Mouse (Mus musculus) embryonic facial prominence, embryonic 14.5 days (tissue): ENCODE data around the gene Hlx. TPM values are rescaled to one million over a fixed set of nuclear protein-coding genes. Genes with fewer than 3 reads are reported as not detected.

Source experiments
- ATAC-seq: fragments of 200-750 bp; cut with Nextera tagmentation; 2 replicates; pipeline ENCODE4 v1.8.0; 2017; ENCODE audit warnings: low read depth, moderate number of reproducible peaks, moderate TSS enrichment
- DNase-seq: peaks from one replicate; pipeline ENCODE4 v3.0.0-alpha.2; 2015; ENCODE audit warnings: low spot score
- H3K27ac ChIP-seq: fragments of 300-500 bp; sonication (generic); replicated peaks from 2 replicates; pipeline ENCODE4 v1.5.1; 2014; ENCODE audit warnings: low read depth, mild to moderate bottlenecking, low read length, moderate library complexity
- H3K27me3 ChIP-seq: fragments of 300-500 bp; sonication (generic); replicated peaks from 2 replicates; pipeline ENCODE4 v1.6.1; 2014; ENCODE audit warnings: low read length; ENCODE audit not compliant: control insufficient read depth, insufficient read depth
- H3K36me3 ChIP-seq: fragments of 300-500 bp; sonication (generic); 2 replicates; pipeline ENCODE4 v1.6.1; 2014; ENCODE audit warnings: low read length, mixed read lengths; ENCODE audit not compliant: control insufficient read depth, insufficient read depth
- H3K4me1 ChIP-seq: fragments of 300-500 bp; sonication (generic); 2 replicates; pipeline ENCODE4 v1.6.1; 2014; ENCODE audit warnings: antibody characterized with exemption, low read length; ENCODE audit not compliant: control insufficient read depth, insufficient read depth
- H3K4me2 ChIP-seq: fragments of 300-500 bp; sonication (generic); 2 replicates; pipeline ENCODE4 v1.6.1; 2014; ENCODE audit warnings: low read depth, mild to moderate bottlenecking, low read length, moderate library complexity, mixed read lengths
- H3K4me3 ChIP-seq: fragments of 300-500 bp; sonication (generic); 2 replicates; pipeline ENCODE4 v1.5.1; 2014; ENCODE audit warnings: low read depth, mild to moderate bottlenecking, low read length
- H3K9ac ChIP-seq: fragments of 300-500 bp; sonication (generic); 2 replicates; pipeline ENCODE4 v1.6.1; 2014; ENCODE audit warnings: low read depth, mild to moderate bottlenecking, low read length, moderate library complexity, mixed read lengths
- H3K9me3 ChIP-seq: fragments of 300-500 bp; sonication (generic); 2 replicates; pipeline ENCODE4 v1.6.1; 2016; ENCODE audit warnings: low read length; ENCODE audit not compliant: control insufficient read depth
- whole genome bisulfite sequencing: fragments of 180-500 bp; shearing (Covaris S2); extraction: QIAGEN DNeasy Blood & Tissue Kit; methylation state at CpG from one replicate; pipeline ENCODE4 v1.1.7; 2014; 5-methylcytosine and 5-hydroxymethylcytosine counted together
- polyA plus RNA-seq: library from polyadenylated mRNA; unstranded; fragments of >200 nt; fragmentation: Nextera tagmentation; extraction: Ambion mirVana; gene quantifications from 2 replicates; pipeline ENCODE4 v1.2.1, GENCODE M21; 2014

The Hlx gene
- polyA plus RNA-seq, 1 experiment from 2014 or later: 14.4 TPM

DNA sequence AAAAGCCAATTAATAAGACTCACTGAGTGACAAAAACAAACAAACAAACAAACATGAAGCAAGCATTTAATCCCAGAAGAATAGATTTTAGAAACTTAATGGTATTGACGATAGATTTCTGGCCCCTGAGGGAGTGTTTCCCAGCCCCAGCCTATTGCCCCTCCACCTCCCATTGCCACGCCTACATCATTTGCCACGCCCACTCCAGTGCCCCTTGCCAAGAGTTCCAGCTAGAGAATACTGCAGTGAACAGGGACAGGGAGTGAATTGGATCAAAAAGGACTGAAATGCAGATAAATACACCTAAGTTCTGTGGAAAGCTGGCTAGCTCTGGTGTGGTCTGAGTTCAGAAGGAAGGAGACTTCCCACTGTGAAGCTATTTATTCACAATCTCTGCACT is 31.4 kb upstream of the Hlx start:
- no peak overlapping the region for H3K9ac ChIP-seq
- H3K9me3 ChIP-seq: no peaks in the 10 kb centered on the region
- H3K4me3 ChIP-seq: no peak overlapping the region
- no peak overlapping the region for H3K27ac ChIP-seq
- H3K4me1 ChIP-seq: no peaks in the 10 kb centered on the region
- WGBS: 38% methylated on average over 3 of the region's 3 CpGs
- ATAC-seq: no peak
- no peaks in the 10 kb centered on the region for H3K36me3 ChIP-seq
- no peak for DNase-seq
- H3K4me2 ChIP-seq: no peak overlapping the region
- no peaks in the 10 kb centered on the region for H3K27me3 ChIP-seq

DNA sequence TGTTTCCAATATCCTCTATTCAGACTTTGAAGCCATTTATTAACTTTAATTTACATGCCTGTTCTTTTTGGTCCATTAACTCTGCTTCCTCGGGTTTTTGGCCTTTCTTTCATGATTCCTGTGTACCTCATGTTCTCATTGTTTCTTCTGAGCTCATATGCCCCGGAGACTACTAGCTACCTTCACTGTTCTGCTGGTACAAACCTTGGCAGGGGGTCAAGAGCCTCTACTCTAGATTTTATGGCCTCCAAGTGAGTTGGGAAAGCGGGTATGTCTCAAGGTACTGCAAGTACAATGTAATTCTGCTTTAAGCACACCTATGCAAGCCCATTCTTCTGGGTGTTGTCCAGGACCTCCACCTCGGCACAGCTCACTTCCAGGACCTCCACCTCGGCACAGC is 30.5 kb upstream of the Hlx start:
- Histone ChIP-seq H3K27me3 (no peaks in the 10 kb centered on the region), H3K4me3 (no peak overlapping the region), H3K4me1 (no peaks in the 10 kb centered on the region), H3K9me3 (no peaks in the 10 kb centered on the region), H3K4me2 (no peak overlapping the region), H3K36me3 (no peaks in the 10 kb centered on the region), H3K9ac (no peak overlapping the region), H3K27ac (no peak overlapping the region)
- WGBS: 64% methylated on average over 5 of the region's 5 CpGs
- ATAC-seq (no peak), DNase-seq (no peak)

DNA sequence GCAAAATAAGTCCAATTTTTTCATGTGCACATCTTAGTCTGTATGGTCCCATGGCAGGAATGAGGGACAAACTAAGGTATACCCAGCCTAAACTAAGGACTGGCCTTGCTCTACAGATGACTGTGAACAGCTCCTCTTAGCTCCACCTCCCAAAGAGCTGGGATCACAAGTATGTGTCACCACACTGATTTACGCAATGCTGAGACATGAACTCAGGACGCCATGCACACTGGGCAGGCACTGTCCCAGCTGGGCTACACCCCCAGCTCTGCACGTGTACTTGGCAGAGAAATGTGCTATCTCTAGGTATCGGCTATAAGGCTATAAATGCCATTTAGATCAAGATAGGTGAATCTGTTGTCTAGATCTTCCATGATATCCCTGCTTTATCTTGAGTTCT is 29.6 kb upstream of the Hlx start:
- H3K36me3 ChIP-seq: no peaks in the 10 kb centered on the region
- no peak overlapping the region for H3K27ac ChIP-seq
- H3K27me3 ChIP-seq: no peaks in the 10 kb centered on the region
- no peaks in the 10 kb centered on the region for H3K9me3 ChIP-seq
- H3K4me3 ChIP-seq: no peak overlapping the region
- 80% methylated on average over 4 of the region's 4 CpGs for WGBS
- ATAC-seq (no peak), DNase-seq (no peak)
- no peak overlapping the region for H3K9ac ChIP-seq
- H3K4me1 ChIP-seq: no peaks in the 10 kb centered on the region
- no peak overlapping the region for H3K4me2 ChIP-seq

DNA sequence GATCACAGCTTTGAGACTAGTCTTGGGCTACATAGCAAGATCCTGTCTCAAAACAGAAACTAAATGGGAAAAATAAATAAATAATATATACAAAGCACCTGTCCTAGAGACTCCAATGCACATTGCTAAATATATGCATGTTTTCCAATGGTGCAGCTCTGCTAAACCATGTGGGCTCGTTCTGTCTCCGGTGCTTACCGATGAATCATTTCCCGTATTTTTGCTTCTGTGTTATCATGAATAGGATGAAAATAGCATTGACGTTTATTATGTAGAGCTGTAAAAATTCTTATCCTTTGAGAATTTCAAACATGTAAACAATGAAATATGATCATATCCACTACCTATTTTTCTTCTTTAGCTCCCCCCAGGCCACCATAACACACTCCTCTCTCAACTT is 20.3 kb upstream of the Hlx start:
- no peak overlapping the region for H3K4me3 ChIP-seq
- no peak overlapping the region for H3K4me2 ChIP-seq
- no peak overlapping the region for H3K27ac ChIP-seq
- H3K27me3 ChIP-seq: no peaks in the 10 kb centered on the region; the same call in 1 of the 2 replicates
- ATAC-seq: no peak
- DNase-seq: no peak
- H3K4me1 ChIP-seq: no peaks in the 10 kb centered on the region
- no peaks in the 10 kb centered on the region for H3K9me3 ChIP-seq
- no peaks in the 10 kb centered on the region for H3K36me3 ChIP-seq
- WGBS: 78% methylated on average over 5 of the region's 5 CpGs
- no peak overlapping the region for H3K9ac ChIP-seq

DNA sequence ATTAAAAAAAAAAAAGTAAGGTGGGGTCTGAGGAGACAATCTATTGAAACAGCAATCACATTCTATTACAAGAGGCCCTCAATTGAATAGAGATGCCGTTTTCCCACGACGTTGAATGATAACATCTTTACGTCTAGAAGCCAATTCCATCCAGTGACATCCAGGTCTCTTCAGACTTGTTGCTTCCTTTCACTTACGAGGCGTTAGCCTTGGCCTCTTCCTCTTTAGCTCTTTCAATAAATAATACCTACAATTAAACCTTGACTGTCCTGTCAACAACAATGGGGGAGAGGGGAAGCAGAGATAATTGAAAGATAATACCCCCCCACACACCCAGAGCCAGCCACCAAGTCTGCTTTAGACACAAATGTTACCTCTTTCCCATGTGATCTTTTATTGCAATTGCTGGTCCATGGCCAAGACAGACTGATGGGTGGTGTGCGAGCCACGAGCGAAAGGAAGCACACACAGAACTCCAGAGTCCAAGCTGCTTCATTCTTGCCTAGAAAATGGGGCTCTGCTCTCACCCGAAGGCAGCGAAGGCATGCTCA is 17.8 kb upstream of the Hlx start:
- H3K27me3 ChIP-seq: no peaks in the 10 kb centered on the region; the same call in 1 of the 2 replicates
- no peaks in the 10 kb centered on the region for H3K36me3 ChIP-seq
- H3K9ac ChIP-seq: no peak overlapping the region
- ATAC-seq (no peak), DNase-seq (no peak)
- WGBS: 83% methylated on average over 11 of the region's 11 CpGs
- no peak overlapping the region for H3K4me2 ChIP-seq
- H3K4me3 ChIP-seq: no peak overlapping the region
- H3K9me3 ChIP-seq: no peaks in the 10 kb centered on the region
- no peaks in the 10 kb centered on the region for H3K4me1 ChIP-seq
- no peak overlapping the region for H3K27ac ChIP-seq

DNA sequence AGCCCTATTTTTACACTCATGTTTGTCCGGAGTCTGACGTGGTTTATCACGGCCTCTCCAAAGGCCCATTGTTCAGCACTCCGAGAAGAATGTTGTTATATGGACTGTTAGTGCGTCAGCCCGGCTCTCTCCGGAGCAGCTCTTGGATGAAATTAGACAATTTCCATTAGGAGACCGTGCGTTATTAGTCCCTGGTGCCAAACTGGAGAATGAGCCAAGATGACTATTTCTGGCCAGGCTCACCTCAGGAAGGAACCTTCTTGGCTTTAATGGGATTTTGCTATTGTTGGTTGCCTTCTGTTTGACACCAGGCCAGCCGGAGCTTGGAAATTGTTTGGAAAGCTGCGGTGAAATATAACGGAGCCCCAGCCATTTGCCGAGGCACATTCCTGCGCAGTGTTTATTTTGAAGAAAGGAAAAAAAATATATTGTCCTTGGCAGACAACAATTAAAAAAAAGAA is 16.3 kb upstream of the Hlx start:
- DNase-seq (peak; percentile 55), ATAC-seq (no peak)
- Histone ChIP-seq H3K4me3 (no peak overlapping the region), H3K27me3 (no peaks in the 10 kb centered on the region; the same call in 1 of the 2 replicates), H3K9me3 (no peaks in the 10 kb centered on the region), H3K9ac (no peak overlapping the region), H3K27ac (no peak overlapping the region), H3K4me1 (no peaks in the 10 kb centered on the region), H3K4me2 (no peak overlapping the region), H3K36me3 (no peaks in the 10 kb centered on the region)
- 62% methylated on average over 14 of the region's 14 CpGs for WGBS

DNA sequence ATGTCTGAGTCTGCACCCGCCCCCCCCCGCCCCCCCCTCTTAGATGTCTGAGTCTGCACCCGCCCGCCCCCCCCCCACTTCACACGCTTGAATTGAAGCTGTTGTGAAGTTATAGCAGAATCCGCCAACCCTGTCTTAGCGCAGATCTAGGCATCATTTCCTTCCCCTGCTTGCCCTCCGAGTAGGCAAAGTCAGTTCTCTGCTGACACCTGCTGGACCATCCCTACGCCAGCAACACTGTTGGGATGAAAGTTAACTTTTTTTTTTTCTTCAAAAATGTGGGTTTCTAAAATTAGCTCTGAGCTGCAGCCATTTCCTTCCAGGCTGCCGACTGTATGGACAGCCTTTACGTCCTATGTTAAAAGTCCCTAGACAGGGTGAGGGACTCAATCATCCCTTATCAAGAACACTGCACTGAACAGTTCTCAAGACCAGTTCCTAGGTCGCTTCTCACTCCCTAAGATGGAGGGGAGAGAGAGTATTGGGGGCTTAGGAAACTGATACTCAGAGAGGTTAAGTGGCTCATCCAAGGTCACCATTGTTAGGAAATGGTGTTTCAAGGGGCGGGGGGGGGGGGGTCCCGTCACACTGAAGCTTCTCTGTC is 5.6 kb upstream of the Hlx start:
- DNase-seq (peak; percentile 90), ATAC-seq (peak; percentile 83)
- Histone ChIP-seq H3K9ac (no peak overlapping the region), H3K36me3 (no peaks in the 10 kb centered on the region), H3K4me1 (peaks cover under 1% of the 10 kb centered on the region; the same call in 1 of the 2 replicates), H3K9me3 (no peaks in the 10 kb centered on the region), H3K27ac (no peak overlapping the region), H3K4me2 (peak overlapping the region; percentile 31), H3K27me3 (peaks cover 52% of the 10 kb centered on the region), H3K4me3 (no peak overlapping the region)
- WGBS: 4% methylated on average over 10 of the region's 14 CpGs

DNA sequence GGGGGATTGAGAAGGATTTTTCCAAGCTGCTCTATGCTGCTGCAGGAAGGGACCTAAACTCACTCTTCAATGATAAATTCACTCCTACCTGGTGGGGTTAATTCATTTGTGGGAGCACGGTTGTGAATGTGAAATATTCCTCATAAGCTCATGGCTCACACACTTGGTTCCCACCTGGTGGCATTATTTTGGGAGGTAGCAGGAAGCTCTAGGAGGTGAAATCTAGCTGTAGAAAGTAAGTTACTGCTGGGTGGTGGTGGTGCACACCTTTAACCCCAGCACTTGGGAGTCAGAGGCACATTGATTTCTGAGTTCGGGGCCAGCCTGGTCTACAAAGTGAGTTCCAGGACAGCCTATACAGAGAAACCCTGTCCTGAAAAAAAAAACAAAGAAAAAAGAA is 4.8 kb upstream of the Hlx start:
- Histone ChIP-seq H3K4me2 (no peak overlapping the region), H3K4me3 (no peak overlapping the region), H3K27ac (no peak overlapping the region), H3K9ac (no peak overlapping the region), H3K27me3 (peaks cover 57% of the 10 kb centered on the region), H3K36me3 (no peaks in the 10 kb centered on the region), H3K4me1 (peaks cover 5% of the 10 kb centered on the region; the same call in 1 of the 2 replicates), H3K9me3 (no peaks in the 10 kb centered on the region)
- WGBS: 15% methylated on average over 2 of the region's 2 CpGs
- no peak for ATAC-seq
- no peak for DNase-seq

DNA sequence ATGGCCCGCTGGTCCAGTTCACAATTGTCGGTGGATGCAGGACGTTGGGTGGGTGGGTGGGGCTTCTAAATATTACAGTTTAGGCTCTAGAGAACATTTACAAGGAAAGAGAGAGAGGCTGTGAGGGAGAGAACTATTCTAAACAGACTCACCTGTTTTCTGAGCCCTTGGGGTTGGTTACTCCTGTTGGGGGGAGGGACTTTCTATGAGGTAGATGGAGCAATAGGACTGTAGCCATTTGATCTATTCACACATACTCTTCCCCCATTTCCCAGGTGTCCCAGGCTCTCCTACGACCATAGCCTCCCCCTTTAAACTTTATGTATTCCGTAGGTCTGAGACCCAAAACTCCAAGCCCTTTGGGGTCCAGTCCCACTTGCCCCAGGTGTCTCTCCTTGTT is 3.8 kb upstream of the Hlx start:
- Histone ChIP-seq H3K4me3 (no peak overlapping the region), H3K4me1 (peaks cover 13% of the 10 kb centered on the region; the same call in 1 of the 2 replicates), H3K27me3 (peaks cover 67% of the 10 kb centered on the region), H3K9me3 (no peaks in the 10 kb centered on the region), H3K27ac (no peak overlapping the region), H3K4me2 (no peak overlapping the region), H3K36me3 (no peaks in the 10 kb centered on the region), H3K9ac (no peak overlapping the region)
- no peak for ATAC-seq
- no peak for DNase-seq
- WGBS: 12% methylated on average over 5 of the region's 5 CpGs
